Mouse (Mus musculus): ENCODE measurements around the gene Alcam. TPM values are rescaled to one million over a fixed set of nuclear protein-coding genes. Genes with fewer than 3 reads are reported as not detected.
A peak's percentile ranks its signal among the peaks of the same experiment; 100 is the strongest.

The Alcam gene
- polyA plus RNA-seq, 1 experiment from 2014 or later, result 15.2 TPM

DNA sequence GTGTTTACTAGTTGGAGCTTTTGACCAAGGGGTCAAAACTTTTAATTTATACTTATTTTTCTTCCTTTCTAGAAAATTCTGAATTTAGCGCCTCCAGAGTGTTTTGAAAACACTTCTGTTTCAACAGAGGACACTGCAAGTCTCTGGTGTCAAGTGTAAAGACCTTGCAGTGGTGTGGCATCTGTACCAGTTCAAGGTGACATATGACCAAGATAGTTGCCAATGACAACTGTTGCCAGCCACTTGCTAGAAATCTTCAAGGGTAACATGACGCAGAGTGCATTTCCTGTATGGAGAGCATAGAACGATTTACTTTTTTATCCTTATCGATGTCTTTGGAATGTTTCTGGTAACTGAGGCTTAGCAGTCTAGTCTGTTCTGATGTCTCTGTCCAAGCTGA lies 119.8 kb downstream of the Alcam start:
- 92% methylated on average over 4 of the region's 4 CpGs for WGBS

DNA sequence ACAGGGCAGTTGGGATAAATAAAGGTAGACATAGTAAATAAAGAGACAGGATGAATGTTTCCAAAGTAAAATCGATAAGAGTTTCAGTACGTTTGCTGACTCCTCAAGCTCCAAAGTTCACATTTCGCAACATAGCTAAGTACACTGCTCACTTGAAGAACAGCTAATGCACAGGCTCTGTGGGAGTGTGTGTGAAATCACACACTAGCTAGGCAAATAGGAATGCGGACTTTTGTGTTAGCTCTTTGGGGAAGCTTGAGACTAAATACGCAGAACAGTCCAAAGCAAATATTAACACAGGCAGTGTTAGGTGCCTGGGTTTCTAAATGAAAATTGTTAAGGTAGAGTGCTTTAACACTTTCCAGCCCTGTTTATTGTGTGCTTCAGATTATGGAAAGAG lies 120.2 kb downstream of the Alcam start:
- Histone ChIP-seq H3K36me3 (ENCODE audit: poor library complexity, severe bottlenecking) (no peaks in the 10 kb centered on the region), H3K4me2 (no peak overlapping the region), H3K27me3 (no peaks in the 10 kb centered on the region), H3K27ac (no peak overlapping the region), H3K4me1 (no peaks in the 10 kb centered on the region), H3K9ac (no peak overlapping the region), H3K9me3 (replicated peaks) (no peaks in the 10 kb centered on the region), H3K4me3 (no peak overlapping the region)
- no peak for ATAC-seq
- 79% methylated on average over 5 of the region's 5 CpGs for WGBS

More for the DNA sequence above, 119.8 kb downstream of the Alcam start:
- Histone ChIP-seq H3K36me3 (ENCODE audit: poor library complexity, severe bottlenecking) (no peaks in the 10 kb centered on the region), H3K4me1 (no peaks in the 10 kb centered on the region), H3K9me3 (replicated peaks) (no peaks in the 10 kb centered on the region), H3K4me2 (no peak overlapping the region), H3K27ac (no peak overlapping the region), H3K4me3 (no peak overlapping the region), H3K9ac (no peak overlapping the region), H3K27me3 (no peaks in the 10 kb centered on the region)
- no peak for ATAC-seq

DNA sequence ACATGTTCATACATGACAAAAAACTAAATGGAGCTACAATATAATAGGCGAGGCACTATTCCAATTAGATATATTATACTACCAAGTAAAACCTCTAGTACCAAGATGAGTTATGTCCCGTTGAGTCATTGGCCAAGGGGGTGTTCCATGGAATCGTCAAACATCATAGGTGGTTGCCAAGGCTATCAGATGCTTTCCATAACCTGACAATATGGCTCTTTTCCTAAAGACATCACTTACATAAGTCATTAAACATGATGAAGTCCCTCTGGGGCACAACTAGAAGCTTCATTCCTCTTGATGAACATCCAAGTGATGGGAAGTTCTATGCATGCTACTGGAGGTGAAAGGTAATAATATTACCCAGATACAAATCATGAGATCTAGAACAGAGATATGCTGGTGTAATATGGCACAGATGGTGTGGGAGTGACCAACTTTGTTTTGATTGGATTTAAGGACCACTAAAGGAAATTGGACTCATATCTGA lies 122.5 kb downstream of the Alcam start:
- ATAC-seq, result no peak
- Histone ChIP-seq H3K4me1 (no peaks in the 10 kb centered on the region), H3K4me2 (no peak overlapping the region), H3K9me3 (replicated peaks) (no peaks in the 10 kb centered on the region), H3K36me3 (ENCODE audit: poor library complexity, severe bottlenecking) (no peaks in the 10 kb centered on the region), H3K9ac (no peak overlapping the region), H3K4me3 (no peak overlapping the region), H3K27ac (no peak overlapping the region), H3K27me3 (no peaks in the 10 kb centered on the region)
- WGBS, result 91% methylated on average over 3 of the region's 3 CpGs

DNA sequence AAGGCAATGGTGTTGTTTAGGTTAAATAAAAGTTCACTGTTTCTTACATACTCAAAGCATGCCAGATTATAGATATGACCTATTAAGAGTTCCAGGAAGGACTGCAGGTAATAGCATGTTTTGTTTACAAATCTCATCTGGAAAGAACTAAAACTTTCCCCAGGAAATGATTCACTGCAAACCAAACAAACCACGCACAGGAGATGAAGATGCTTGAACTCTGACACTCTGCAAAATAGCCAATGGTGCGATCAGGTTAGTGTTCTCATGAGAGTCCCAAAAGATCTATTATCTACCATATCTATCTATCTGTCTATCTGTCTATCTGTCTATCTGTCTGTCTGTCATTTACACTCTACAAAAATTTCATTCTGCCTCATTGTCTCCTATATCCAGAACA lies 124.5 kb downstream of the Alcam start:
- no peak overlapping the region for H3K9ac ChIP-seq
- H3K27ac ChIP-seq, result no peak overlapping the region
- no peak overlapping the region for H3K4me2 ChIP-seq
- no peaks in the 10 kb centered on the region for H3K9me3 ChIP-seq (replicated peaks)
- H3K36me3 ChIP-seq (ENCODE audit: poor library complexity, severe bottlenecking), result no peaks in the 10 kb centered on the region
- H3K4me3 ChIP-seq, result no peak overlapping the region
- ATAC-seq, result no peak
- no peaks in the 10 kb centered on the region for H3K4me1 ChIP-seq
- WGBS, result 91% methylated on average over 2 of the region's 2 CpGs
- no peaks in the 10 kb centered on the region for H3K27me3 ChIP-seq

DNA sequence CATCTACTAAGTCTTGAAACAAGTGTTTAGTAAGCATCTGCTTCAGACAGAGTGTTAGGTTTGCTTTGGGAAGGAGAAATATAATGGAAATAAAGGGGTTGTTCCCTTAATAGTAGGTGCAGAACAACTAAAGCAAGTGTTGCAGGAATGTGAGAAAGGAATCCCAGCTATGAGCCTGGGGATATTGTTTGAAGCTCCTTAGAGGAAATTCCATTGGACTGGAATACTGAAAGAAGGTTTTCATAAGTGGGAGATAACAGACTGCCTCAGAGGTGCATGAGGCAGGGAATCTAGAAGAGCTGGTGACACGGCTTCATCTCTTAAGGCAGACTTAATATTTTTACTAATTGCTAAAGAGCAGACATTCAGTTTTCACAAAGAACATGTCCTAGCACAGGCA lies 134.6 kb downstream of the Alcam start:
- Histone ChIP-seq H3K4me1 (no peaks in the 10 kb centered on the region), H3K4me2 (no peak overlapping the region), H3K27me3 (no peaks in the 10 kb centered on the region), H3K4me3 (no peak overlapping the region), H3K36me3 (ENCODE audit: poor library complexity, severe bottlenecking) (no peaks in the 10 kb centered on the region), H3K27ac (no peak overlapping the region), H3K9ac (no peak overlapping the region), H3K9me3 (replicated peaks) (no peaks in the 10 kb centered on the region)
- 79% methylated on average over 1 of the region's 1 CpGs for WGBS
- no peak for ATAC-seq

DNA sequence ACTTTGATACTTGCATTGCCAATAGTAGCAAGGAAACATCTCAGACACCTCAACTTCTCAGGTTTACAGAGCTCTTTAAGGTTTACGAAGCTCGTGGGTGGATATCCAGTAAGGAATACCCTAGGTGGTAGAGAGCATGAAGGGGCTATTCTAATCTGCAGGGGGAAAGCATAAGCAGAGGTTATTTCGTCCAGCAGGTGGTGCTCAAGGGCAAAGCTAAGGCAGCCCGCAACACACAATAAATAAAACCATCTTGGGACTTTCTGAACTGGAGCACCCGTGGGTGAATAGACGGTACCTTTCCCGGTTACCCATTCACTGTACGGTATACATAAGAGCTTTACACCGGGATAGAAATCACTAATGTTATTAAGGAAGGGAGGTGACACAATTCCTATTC lies 142.8 kb downstream of the Alcam start:
- no peak overlapping the region for H3K9ac ChIP-seq
- H3K27ac ChIP-seq, result no peak overlapping the region
- H3K4me3 ChIP-seq, result no peak overlapping the region
- H3K9me3 ChIP-seq (replicated peaks), result no peaks in the 10 kb centered on the region
- H3K27me3 ChIP-seq, result no peaks in the 10 kb centered on the region
- H3K4me2 ChIP-seq, result peak overlapping the region; percentile 35; the same call in 1 of the 2 replicates
- 19% methylated on average over 9 of the region's 9 CpGs for WGBS
- peak; percentile 93 for ATAC-seq
- H3K36me3 ChIP-seq (ENCODE audit: poor library complexity, severe bottlenecking), result no peaks in the 10 kb centered on the region
- H3K4me1 ChIP-seq, result no peaks in the 10 kb centered on the region

DNA sequence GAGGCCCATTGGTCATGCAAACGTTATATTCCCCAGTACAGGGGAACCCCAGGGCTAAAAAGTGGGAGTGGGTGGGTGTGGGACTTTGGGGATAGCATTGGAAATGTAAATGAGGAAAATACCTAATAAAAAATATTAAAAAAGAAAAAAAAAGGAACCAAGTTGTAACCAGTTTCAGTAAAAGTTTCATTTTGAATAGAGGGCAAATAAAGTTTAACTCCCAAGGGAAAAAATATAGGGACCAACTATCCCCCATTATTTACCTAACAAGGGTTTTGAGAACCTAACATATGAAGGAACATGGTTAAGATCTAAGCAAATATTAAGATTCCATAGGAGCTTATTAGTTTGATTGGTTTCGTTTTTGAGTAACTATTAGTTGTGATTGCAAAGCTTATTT lies 146.9 kb downstream of the Alcam start:
- 85% methylated on average over 2 of the region's 2 CpGs for WGBS
- Histone ChIP-seq H3K36me3 (ENCODE audit: poor library complexity, severe bottlenecking) (no peaks in the 10 kb centered on the region), H3K9me3 (replicated peaks) (no peaks in the 10 kb centered on the region), H3K27ac (no peak overlapping the region), H3K4me1 (peaks cover 5% of the 10 kb centered on the region; the same call in 1 of the 2 replicates), H3K27me3 (no peaks in the 10 kb centered on the region), H3K9ac (no peak overlapping the region), H3K4me3 (no peak overlapping the region), H3K4me2 (no peak overlapping the region)
- no peak for ATAC-seq

DNA sequence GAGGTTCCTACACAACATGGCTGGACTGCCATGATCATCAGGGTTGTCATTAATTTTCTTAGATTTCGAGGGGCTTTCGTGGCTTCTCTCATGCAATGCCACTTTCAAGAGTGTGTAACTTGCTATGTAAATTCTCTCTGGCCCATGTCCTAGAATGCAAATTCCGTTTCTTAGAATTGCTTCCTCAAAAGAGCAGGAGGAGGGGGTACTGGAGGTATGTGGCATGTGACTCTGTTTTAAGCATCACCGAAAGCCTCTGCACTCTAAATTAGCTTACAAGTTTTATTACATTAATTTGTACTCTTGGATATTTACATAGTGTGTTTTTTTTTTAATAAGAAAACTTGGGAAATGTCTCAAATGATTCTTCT lies 150.4 kb downstream of the Alcam start:
- Histone ChIP-seq H3K27me3 (no peaks in the 10 kb centered on the region), H3K4me3 (no peak overlapping the region), H3K4me2 (no peak overlapping the region), H3K9me3 (replicated peaks) (no peaks in the 10 kb centered on the region), H3K4me1 (peaks cover 5% of the 10 kb centered on the region; the same call in 1 of the 2 replicates), H3K36me3 (ENCODE audit: poor library complexity, severe bottlenecking) (no peaks in the 10 kb centered on the region), H3K27ac (no peak overlapping the region), H3K9ac (no peak overlapping the region)
- 55% methylated on average over 4 of the region's 4 CpGs for WGBS
- ATAC-seq, result peak; percentile 84

DNA sequence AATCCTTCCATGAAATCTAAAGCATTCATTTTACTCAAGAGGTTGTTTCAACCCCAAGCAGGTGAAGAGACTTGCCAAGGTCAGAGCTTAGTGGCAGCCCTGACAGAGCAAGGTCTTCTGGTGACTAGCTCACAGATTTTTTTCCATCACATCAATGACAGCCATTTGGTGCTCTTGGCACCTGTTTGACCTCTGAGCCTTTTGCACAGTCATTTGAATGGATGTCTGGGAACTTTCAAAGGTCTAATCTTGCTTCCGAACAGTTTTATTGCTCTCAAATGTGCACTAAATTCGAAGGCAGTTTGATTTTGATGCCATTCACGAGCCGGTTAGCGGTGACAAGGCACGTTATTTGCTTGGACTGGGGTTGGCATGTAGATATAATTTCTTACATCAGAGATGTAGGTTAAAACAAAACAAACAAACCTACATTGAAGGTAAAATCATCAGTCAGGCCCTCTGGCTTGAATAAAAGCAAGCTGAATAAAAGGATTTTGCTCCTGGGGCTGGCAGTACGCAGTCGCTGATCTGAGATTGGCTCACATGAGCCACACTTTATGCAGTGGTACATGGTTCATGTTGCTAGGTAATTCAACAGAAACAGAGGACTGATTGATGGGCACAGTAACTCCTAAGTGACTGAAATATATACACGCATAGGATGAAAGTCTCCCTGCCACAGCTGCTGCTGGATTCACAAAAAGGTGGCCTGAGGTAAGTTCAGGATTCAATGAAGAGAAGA lies 150.9 kb downstream of the Alcam start:
- H3K27ac ChIP-seq, result no peak overlapping the region
- 74% methylated on average over 9 of the region's 9 CpGs for WGBS

DNA sequence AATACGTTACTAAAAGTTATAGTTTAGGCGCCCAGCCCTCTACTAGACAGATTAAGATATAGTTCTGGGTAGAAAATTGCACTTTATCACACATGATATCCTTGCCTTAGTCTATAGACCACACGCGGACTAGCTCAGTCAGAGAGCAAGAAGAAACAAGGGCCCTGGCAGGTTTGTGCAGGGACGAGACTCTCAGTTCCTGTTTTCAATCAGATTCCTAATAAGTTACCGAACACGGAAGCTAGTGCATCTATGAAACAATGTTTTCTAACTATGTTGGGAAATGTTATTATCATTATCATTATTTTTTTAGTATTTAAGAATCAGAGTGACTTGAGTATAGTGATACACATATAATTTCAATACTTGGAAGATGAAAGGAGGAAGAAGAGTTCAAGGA lies 152.1 kb downstream of the Alcam start:
- Histone ChIP-seq H3K4me3 (no peak overlapping the region), H3K9me3 (replicated peaks) (no peaks in the 10 kb centered on the region), H3K4me1 (peaks cover 5% of the 10 kb centered on the region; the same call in 1 of the 2 replicates), H3K27me3 (no peaks in the 10 kb centered on the region), H3K4me2 (no peak overlapping the region), H3K27ac (no peak overlapping the region), H3K9ac (no peak overlapping the region), H3K36me3 (ENCODE audit: poor library complexity, severe bottlenecking) (no peaks in the 10 kb centered on the region)
- 91% methylated on average over 7 of the region's 7 CpGs for WGBS
- ATAC-seq, result no peak

More for the DNA sequence above, 150.9 kb downstream of the Alcam start:
- ATAC-seq, result peak; percentile 77
- no peak overlapping the region for H3K9ac ChIP-seq
- H3K36me3 ChIP-seq (ENCODE audit: poor library complexity, severe bottlenecking), result no peaks in the 10 kb centered on the region
- H3K9me3 ChIP-seq (replicated peaks), result no peaks in the 10 kb centered on the region
- H3K4me2 ChIP-seq, result no peak overlapping the region
- no peaks in the 10 kb centered on the region for H3K27me3 ChIP-seq
- no peak overlapping the region for H3K4me3 ChIP-seq
- H3K4me1 ChIP-seq, result peaks cover 5% of the 10 kb centered on the region; the same call in 1 of the 2 replicates

DNA sequence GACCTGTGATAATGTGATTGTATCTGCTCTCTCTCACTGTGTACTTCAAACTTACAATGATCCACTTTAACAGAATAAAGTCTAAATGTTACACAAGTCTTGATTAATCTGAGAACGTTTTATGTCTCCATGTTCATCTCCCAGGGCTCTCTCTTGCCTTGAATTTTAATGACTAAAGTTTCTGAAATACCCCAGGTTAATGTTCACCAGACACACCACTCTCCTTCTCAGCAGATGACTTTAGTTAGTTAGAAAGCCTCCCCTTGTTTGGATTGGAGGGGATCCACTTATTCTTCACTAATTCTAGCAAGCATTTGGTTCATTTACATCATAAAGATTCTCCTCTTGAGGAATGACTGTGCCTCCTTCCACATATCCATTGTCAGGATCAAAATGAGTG lies 157.5 kb downstream of the Alcam start:
- peaks cover 7% of the 10 kb centered on the region; the same call in 1 of the 2 replicates for H3K36me3 ChIP-seq (ENCODE audit: poor library complexity, severe bottlenecking)
- ATAC-seq, result no peak
- WGBS, result 46% methylated on average over 1 of the region's 1 CpGs
- no peaks in the 10 kb centered on the region for H3K4me1 ChIP-seq
- no peaks in the 10 kb centered on the region for H3K9me3 ChIP-seq (replicated peaks)
- no peak overlapping the region for H3K4me3 ChIP-seq
- H3K27ac ChIP-seq, result no peak overlapping the region
- H3K9ac ChIP-seq, result no peak overlapping the region
- H3K27me3 ChIP-seq, result no peaks in the 10 kb centered on the region
- no peak overlapping the region for H3K4me2 ChIP-seq

DNA sequence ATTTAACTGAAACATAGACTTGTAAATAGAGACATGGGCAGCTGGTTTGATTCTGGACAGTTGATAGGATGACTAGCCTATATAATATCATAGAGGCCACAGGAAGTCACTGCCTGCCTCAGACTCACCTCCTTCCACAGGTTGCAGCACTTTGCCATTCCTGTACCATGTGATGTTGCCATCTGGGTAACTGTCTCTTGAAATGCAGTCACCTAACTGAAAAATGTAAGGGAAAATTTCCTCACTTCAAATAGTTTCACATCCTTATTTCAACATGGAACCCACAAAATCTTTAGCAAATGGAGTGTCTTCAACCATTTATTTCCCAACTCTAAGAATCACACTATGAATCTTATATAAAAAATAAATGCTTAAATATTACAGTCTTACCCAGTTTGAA lies 158.3 kb downstream of the Alcam start:
- Histone ChIP-seq H3K27ac (no peak overlapping the region), H3K4me3 (no peak overlapping the region), H3K9ac (no peak overlapping the region), H3K27me3 (no peaks in the 10 kb centered on the region), H3K4me1 (no peaks in the 10 kb centered on the region), H3K4me2 (no peak overlapping the region), H3K36me3 (ENCODE audit: poor library complexity, severe bottlenecking) (peaks cover 7% of the 10 kb centered on the region; the same call in 1 of the 2 replicates), H3K9me3 (replicated peaks) (no peaks in the 10 kb centered on the region)
- ATAC-seq, result no peak
